Mouse (Mus musculus): ENCODE measurements at regions not wholly inside any gene's neighbourhood (a gene's known extent, or its start where the extent isn't known, plus 50 kb on each side); places are given as distances from the start of the nearest gene placed in this dataset.

DNA sequence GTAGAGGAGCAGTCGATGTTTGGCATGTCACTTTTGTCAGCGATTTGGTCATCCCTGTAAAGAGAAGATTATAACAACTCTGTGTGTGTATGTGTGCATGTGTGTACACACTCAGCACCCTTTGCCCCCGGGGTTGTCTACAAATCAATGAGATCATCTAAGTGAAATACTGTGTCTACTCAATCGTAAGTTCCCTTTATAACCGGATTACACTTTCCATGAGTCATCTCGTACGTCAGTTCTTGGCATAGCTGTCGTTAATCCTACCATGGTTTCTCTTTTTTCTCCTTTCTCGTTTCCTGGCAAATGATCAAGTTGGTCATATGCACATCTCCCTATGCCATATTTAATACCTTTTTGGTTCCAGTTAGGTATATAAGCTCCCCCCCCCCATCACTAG is 58.7 kb upstream of the Eed start:
- TF ChIP-seq CTCF (IDR thresholded peaks at IDR 0.05; ENCODE audit: insufficient read depth, low read length): no peak
- TF ChIP-seq POLR2A (IDR thresholded peaks at IDR 0.05; ENCODE audit: borderline replicate concordance, extremely low read depth, low read depth, low read length): no peak

Data from lung, adult 2 months (tissue).